ENCODE assay signal across 8 mouse cellular contexts in the genomic region with DNA sequence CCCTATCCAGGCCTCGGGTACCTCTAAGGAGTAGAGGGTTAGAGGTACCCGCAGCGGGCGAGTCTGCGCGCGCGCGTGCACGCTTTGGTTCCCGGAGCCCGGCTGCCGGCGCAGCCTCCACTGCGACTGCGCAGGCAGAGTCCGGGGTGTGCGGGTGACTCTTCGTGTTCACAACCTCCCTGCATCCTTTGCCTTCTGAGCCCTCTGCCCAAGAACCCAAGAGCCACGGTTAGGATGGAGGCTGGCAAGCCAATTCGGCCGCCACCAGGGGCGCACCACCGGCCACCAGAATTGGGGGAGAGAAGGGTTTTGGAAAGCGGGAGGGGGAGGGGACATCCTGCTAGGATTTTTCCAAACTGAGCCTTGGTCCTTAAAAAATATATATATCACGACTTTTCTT. TPM values are rescaled to one million over a fixed set of nuclear protein-coding genes. Genes with fewer than 3 reads are reported as not detected.
DNase-seq lines count a peak whose midpoint lies in the region; ATAC-seq and TF ChIP-seq lines count a peak whose summit lies in the region.

No protein-coding gene starts in this region.

- peak overlapping the region; percentile 30; the same call in 1 of the 2 replicates for H3K9ac ChIP-seq in forebrain, embryonic 14.5 days (ENCODE audit: low read length)
- no peak overlapping the region for H3K9ac ChIP-seq in intestine, embryonic 14.5 days (ENCODE audit: low read length)
- H3K9ac ChIP-seq in liver, embryonic 11.5 days (ENCODE audit: low read depth, low read length) = no peak overlapping the region
- H3K9ac ChIP-seq in neural tube, embryonic 14.5 days (replicated peaks; ENCODE audit: low read depth, low read length) = 0 out of 2 replicates have a peak overlapping the region, but pooled peaks have one; percentile 22

- no peak for TF ChIP-seq POLR2A in brain, embryonic 14.5 days (IDR thresholded peaks at IDR 0.05; ENCODE audit: borderline replicate concordance, extremely low read depth, insufficient read depth, insufficient read length, poor library complexity, severe bottlenecking)

- H3K36me3 ChIP-seq in forebrain, embryonic 14.5 days (ENCODE audit: control insufficient read depth, insufficient read depth, low read length) = no peaks in the 10 kb centered on the region
- no peaks in the 10 kb centered on the region for H3K36me3 ChIP-seq in intestine, embryonic 14.5 days (ENCODE audit: control insufficient read depth, insufficient read depth, low read length)
- no peaks in the 10 kb centered on the region for H3K36me3 ChIP-seq in liver, embryonic 11.5 days (ENCODE audit: control insufficient read depth, insufficient read depth, low read length)
- H3K36me3 ChIP-seq in neural tube, embryonic 14.5 days (ENCODE audit: control insufficient read depth, insufficient read depth, low read length) = no peaks in the 10 kb centered on the region

- H3K4me1 ChIP-seq in forebrain, embryonic 14.5 days (ENCODE audit: control insufficient read depth, insufficient read depth, low read length) = peaks cover 7% of the 10 kb centered on the region
- peaks cover 25% of the 10 kb centered on the region for H3K4me1 ChIP-seq in intestine, embryonic 14.5 days (replicated peaks; ENCODE audit: control insufficient read depth, insufficient read depth, low read length)
- H3K4me1 ChIP-seq in liver, embryonic 11.5 days (replicated peaks; ENCODE audit: control insufficient read depth, insufficient read depth, low read length) = peaks cover 13% of the 10 kb centered on the region
- peaks cover 6% of the 10 kb centered on the region for H3K4me1 ChIP-seq in neural tube, embryonic 14.5 days (ENCODE audit: control insufficient read depth, insufficient read depth, low read length)

- WGBS in forebrain, embryonic 14.5 days = 3% methylated on average over 26 of the region's 26 CpGs
- 1% methylated on average over 26 of the region's 26 CpGs for WGBS in intestine, embryonic 14.5 days
- 9% methylated on average over 26 of the region's 26 CpGs for WGBS in liver, embryonic 11.5 days
- WGBS in neural tube, embryonic 14.5 days = 3% methylated on average over 26 of the region's 26 CpGs

- no peak for ATAC-seq in forebrain, embryonic 14.5 days
- no peak for ATAC-seq in intestine, embryonic 14.5 days (replicated peaks; ENCODE audit: low FRiP score, low TSS enrichment, low read depth)
- ATAC-seq in liver, embryonic 11.5 days (replicated peaks; ENCODE audit: low FRiP score) = no peak
- ATAC-seq in neural tube, embryonic 14.5 days (ENCODE audit: low read depth) = no peak

- H3K27me3 ChIP-seq in forebrain, embryonic 14.5 days (replicated peaks; ENCODE audit: control insufficient read depth, insufficient read depth, low read length) = peaks cover 10% of the 10 kb centered on the region; the same call in 1 of the 2 replicates
- H3K27me3 ChIP-seq in intestine, embryonic 14.5 days (replicated peaks; ENCODE audit: control insufficient read depth, insufficient read depth, low read length) = peaks cover 4% of the 10 kb centered on the region; the same call in 1 of the 2 replicates
- H3K27me3 ChIP-seq in liver, embryonic 11.5 days (replicated peaks; ENCODE audit: control insufficient read depth, insufficient read depth, low read length) = peaks cover 38% of the 10 kb centered on the region
- H3K27me3 ChIP-seq in neural tube, embryonic 14.5 days (ENCODE audit: control insufficient read depth, insufficient read depth, low read length) = peaks cover 3% of the 10 kb centered on the region; the same call in 1 of the 2 replicates

- H3K4me2 ChIP-seq in forebrain, embryonic 14.5 days (ENCODE audit: low read length) = peak overlapping the region; percentile 67
- peak overlapping the region; percentile 53 for H3K4me2 ChIP-seq in intestine, embryonic 14.5 days (ENCODE audit: low read length)
- H3K4me2 ChIP-seq in liver, embryonic 11.5 days = peak overlapping the region; percentile 62
- H3K4me2 ChIP-seq in neural tube, embryonic 14.5 days (ENCODE audit: low read depth, low read length) = peak overlapping the region; percentile 41

- peak overlapping the region; percentile 10 for H3K4me3 ChIP-seq in forebrain, embryonic 14.5 days (ENCODE audit: low read depth, low read length)
- H3K4me3 ChIP-seq in intestine, embryonic 14.5 days (ENCODE audit: low read depth, low read length) = peak overlapping the region; percentile 26
- peak overlapping the region; percentile 15; the same call in 1 of the 2 replicates for H3K4me3 ChIP-seq in liver, embryonic 11.5 days (ENCODE audit: low read depth, low read length)
- peak overlapping the region; percentile 5; the same call in 1 of the 2 replicates for H3K4me3 ChIP-seq in neural tube, embryonic 14.5 days (ENCODE audit: low read depth, low read length)

- H3K9me3 ChIP-seq in forebrain, embryonic 14.5 days (replicated peaks; ENCODE audit: control insufficient read depth, low read length) = no peaks in the 10 kb centered on the region
- H3K9me3 ChIP-seq in intestine, embryonic 14.5 days (ENCODE audit: control insufficient read depth, low read length) = no peaks in the 10 kb centered on the region
- no peaks in the 10 kb centered on the region for H3K9me3 ChIP-seq in liver, embryonic 11.5 days (ENCODE audit: control insufficient read depth, low read length)
- H3K9me3 ChIP-seq in neural tube, embryonic 14.5 days (ENCODE audit: control insufficient read depth, low read length) = no peaks in the 10 kb centered on the region

- peak; percentile 64 to 69 for DNase-seq in layer of hippocampus, adult 18-20 months (ENCODE audit: low spot score in 2 of 2)
- DNase-seq in layer of hippocampus, adult 9-10 months (ENCODE audit: low spot score) = no peak
- DNase-seq in brain, embryonic 14.5 days (ENCODE audit: low read depth) = peak; percentile 63
- peak; percentile 53 for DNase-seq in forebrain, embryonic 14.5 days (ENCODE audit: low spot score)
- DNase-seq in intestine, embryonic 14.5 days (ENCODE audit: low spot score) = peak; percentile 77
- no peak for DNase-seq in liver, embryonic 11.5 days (ENCODE audit: low spot score)
- no peak for DNase-seq in spleen, postnatal 36 days (ENCODE audit: low spot score in 2 of 2)

- TF ChIP-seq CTCF in brain, embryonic 14.5 days (IDR thresholded peaks at IDR 0.05; ENCODE audit: borderline replicate concordance, extremely low read depth, insufficient read depth, insufficient read length) = peak; percentile 77

- H3K27ac ChIP-seq in forebrain, embryonic 14.5 days (ENCODE audit: low read depth, low read length) = no peak overlapping the region
- H3K27ac ChIP-seq in intestine, embryonic 14.5 days (ENCODE audit: low read depth) = no peak overlapping the region
- no peak overlapping the region for H3K27ac ChIP-seq in liver, embryonic 11.5 days (ENCODE audit: low read depth, low read length)
- H3K27ac ChIP-seq in neural tube, embryonic 14.5 days (ENCODE audit: low read depth, low read length) = no peak overlapping the region

RNA-seq across cellular contexts. Expression of a gene that starts 2.7 kb away (rescaled TPM):
- 100 to 1,000 TPM; 306 to 309 TPM for total RNA-seq in layer of hippocampus, adult 18-20 months (2021)
- 237 and 327 TPM in 2 replicates for polyA plus RNA-seq in brain, embryonic 14.5 days (2012; rRNA removed)
- 44.4 and 50.9 TPM in 2 replicates for polyA plus RNA-seq in forebrain, embryonic 14.5 days (2014; fragmentation: Nextera tagmentation; extraction: Ambion mirVana)
- polyA plus RNA-seq in intestine, embryonic 14.5 days (2014; fragmentation: Nextera tagmentation; extraction: Ambion mirVana) = 21.8 and 24.9 TPM in 2 replicates
- 7.4 and 10.3 TPM in 2 replicates for polyA plus RNA-seq in liver, embryonic 11.5 days (2014; fragmentation: Nextera tagmentation; extraction: Ambion mirVana)
- polyA plus RNA-seq in neural tube, embryonic 14.5 days (2014; fragmentation: Nextera tagmentation; extraction: Ambion mirVana) = 60.8 and 75.0 TPM in 2 replicates

RNA-seq across cellular contexts. Expression of a gene that starts 57.8 kb away (rescaled TPM):
- under 1 TPM; 0.68 to 0.72 TPM for total RNA-seq in layer of hippocampus, adult 18-20 months (2021)
- polyA plus RNA-seq in brain, embryonic 14.5 days (2012; rRNA removed) = 0.62 and 0.77 TPM in 2 replicates
- polyA plus RNA-seq in forebrain, embryonic 14.5 days (2014; fragmentation: Nextera tagmentation; extraction: Ambion mirVana) = 0.61 and 0.93 TPM in 2 replicates
- polyA plus RNA-seq in intestine, embryonic 14.5 days (2014; fragmentation: Nextera tagmentation; extraction: Ambion mirVana) = 0.23 and 0.37 TPM in 2 replicates
- 0.25 and 0.37 TPM in 2 replicates for polyA plus RNA-seq in liver, embryonic 11.5 days (2014; fragmentation: Nextera tagmentation; extraction: Ambion mirVana)
- polyA plus RNA-seq in neural tube, embryonic 14.5 days (2014; fragmentation: Nextera tagmentation; extraction: Ambion mirVana) = 0.82 and 1.1 TPM in 2 replicates

RNA-seq across cellular contexts. Expression of a gene that starts 58.1 kb away (rescaled TPM):
- total RNA-seq in layer of hippocampus, adult 18-20 months (2021) = under 1 TPM; 0.36 to 0.47 TPM
- 20.3 and 31.9 TPM in 2 replicates for polyA plus RNA-seq in brain, embryonic 14.5 days (2012; rRNA removed)
- polyA plus RNA-seq in forebrain, embryonic 14.5 days (2014; fragmentation: Nextera tagmentation; extraction: Ambion mirVana) = 23.8 and 31.6 TPM in 2 replicates
- polyA plus RNA-seq in intestine, embryonic 14.5 days (2014; fragmentation: Nextera tagmentation; extraction: Ambion mirVana) = 64.8 and 70.9 TPM in 2 replicates
- polyA plus RNA-seq in liver, embryonic 11.5 days (2014; fragmentation: Nextera tagmentation; extraction: Ambion mirVana) = 109 and 123 TPM in 2 replicates
- 5.1 and 7.6 TPM in 2 replicates for polyA plus RNA-seq in neural tube, embryonic 14.5 days (2014; fragmentation: Nextera tagmentation; extraction: Ambion mirVana)

Comparison
In these comparisons a context has a peak if more than half of its experiments do, and no peak if none do; other contexts are left out.
1. DNase-seq: peak in layer of hippocampus, adult 18-20 months (2 of 2), brain, embryonic 14.5 days (single experiment), forebrain, embryonic 14.5 days (single experiment) and intestine, embryonic 14.5 days (single experiment); none in layer of hippocampus, adult 9-10 months (single experiment), liver, embryonic 11.5 days (single experiment) and spleen, postnatal 36 days (0 of 2).
2. H3K9ac ChIP-seq: peak in forebrain, embryonic 14.5 days (single experiment) and neural tube, embryonic 14.5 days (single experiment); none in intestine, embryonic 14.5 days (single experiment) and liver, embryonic 11.5 days (single experiment).
3. Peak in every context shown above with its lines, with median percentiles within 50 percentile points of each other: H3K4me2 ChIP-seq and H3K4me3 ChIP-seq.